Mouse (Mus musculus): Measurements from ENCODE around the gene Zim1. TPM values are rescaled to one million over a fixed set of nuclear protein-coding genes. Genes with fewer than 3 reads are reported as not detected.

Gene Zim1
- polyA plus RNA-seq, 1 experiment from 2014 or later, result 1.5 TPM

GRCm38 (mm10) chr7:6708451-6709180, 12.4 kb upstream of the Zim1 start:
- Histone ChIP-seq H3K4me1 (no peaks in the 10 kb centered on the region), H3K27ac (no peak overlapping the region), H3K4me2 (replicated peaks) (no peak overlapping the region), H3K27me3 (replicated peaks) (no peaks in the 10 kb centered on the region), H3K36me3 (peaks cover 63% of the 10 kb centered on the region), H3K4me3 (no peak overlapping the region), H3K9me3 (peaks cover 9% of the 10 kb centered on the region; the same call in 1 of the 2 replicates), H3K9ac (no peak overlapping the region)
- no peak for ATAC-seq (ENCODE audit: low FRiP score, low read depth)
- WGBS, result 91% methylated on average over 17 of the region's 17 CpGs

DNA sequence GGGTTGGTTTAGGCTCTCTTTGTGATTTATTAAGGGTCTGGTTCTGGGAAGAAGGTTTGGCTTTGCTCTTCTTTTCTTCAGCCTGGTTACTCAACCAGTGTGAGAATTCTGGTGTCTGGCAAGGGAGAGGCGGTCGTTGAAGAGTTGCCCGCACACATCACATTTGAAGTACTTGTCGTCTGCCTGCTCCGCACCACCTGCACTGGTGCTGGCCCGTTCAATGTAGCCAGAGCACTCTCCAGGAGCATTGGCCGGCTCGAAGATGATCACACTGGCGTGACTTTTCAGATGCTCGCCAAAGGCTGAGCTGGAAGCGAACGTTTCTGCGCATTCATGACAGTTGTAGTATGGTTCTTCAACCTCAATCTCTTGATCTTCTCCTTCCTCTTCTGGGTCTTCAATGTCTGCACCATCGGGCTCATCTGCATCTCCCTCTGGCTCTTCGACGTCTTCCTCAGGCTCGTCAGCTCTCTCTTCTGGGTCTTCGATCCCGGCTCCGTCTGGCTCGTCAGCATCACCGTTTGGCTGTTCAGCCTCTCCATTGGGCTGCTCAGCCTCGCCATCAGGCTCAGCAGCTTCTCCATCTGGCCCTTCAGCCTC, 11.3 kb upstream of the Zim1 start:
- Histone ChIP-seq H3K4me3 (no peak overlapping the region), H3K36me3 (peaks cover 57% of the 10 kb centered on the region), H3K9ac (no peak overlapping the region), H3K4me2 (replicated peaks) (no peak overlapping the region), H3K4me1 (no peaks in the 10 kb centered on the region), H3K9me3 (peaks cover 9% of the 10 kb centered on the region; the same call in 1 of the 2 replicates), H3K27ac (no peak overlapping the region), H3K27me3 (replicated peaks) (no peaks in the 10 kb centered on the region)
- no peak for ATAC-seq (ENCODE audit: low FRiP score, low read depth)
- 94% methylated on average over 23 of the region's 23 CpGs for WGBS

GRCm38 (mm10) chr7:6699230-6699629, 3.0 kb upstream of the Zim1 start:
- WGBS, result 86% methylated on average over 3 of the region's 3 CpGs
- no peaks in the 10 kb centered on the region for H3K9me3 ChIP-seq
- H3K27ac ChIP-seq, result no peak overlapping the region
- H3K9ac ChIP-seq, result no peak overlapping the region
- H3K4me2 ChIP-seq (replicated peaks), result no peak overlapping the region
- ATAC-seq (ENCODE audit: low FRiP score, low read depth), result no peak
- H3K36me3 ChIP-seq, result no peaks in the 10 kb centered on the region
- H3K4me1 ChIP-seq, result no peaks in the 10 kb centered on the region
- H3K27me3 ChIP-seq (replicated peaks), result no peaks in the 10 kb centered on the region
- no peak overlapping the region for H3K4me3 ChIP-seq

- no peaks in the 10 kb centered on the region for H3K36me3 ChIP-seq
- H3K9me3 ChIP-seq, result no peaks in the 10 kb centered on the region
- no peak overlapping the region for H3K4me3 ChIP-seq
- H3K4me1 ChIP-seq, result no peaks in the 10 kb centered on the region
- ATAC-seq (ENCODE audit: low FRiP score, low read depth), result no peak
- 91% methylated on average over 6 of the region's 6 CpGs for WGBS
- H3K27me3 ChIP-seq (replicated peaks), result no peaks in the 10 kb centered on the region
- H3K4me2 ChIP-seq (replicated peaks), result no peak overlapping the region
- no peak overlapping the region for H3K9ac ChIP-seq
- no peak overlapping the region for H3K27ac ChIP-seq
Measured at GRCm38 (mm10) chr7:6685511-6685910, 10.7 kb downstream of the Zim1 start.

DNA sequence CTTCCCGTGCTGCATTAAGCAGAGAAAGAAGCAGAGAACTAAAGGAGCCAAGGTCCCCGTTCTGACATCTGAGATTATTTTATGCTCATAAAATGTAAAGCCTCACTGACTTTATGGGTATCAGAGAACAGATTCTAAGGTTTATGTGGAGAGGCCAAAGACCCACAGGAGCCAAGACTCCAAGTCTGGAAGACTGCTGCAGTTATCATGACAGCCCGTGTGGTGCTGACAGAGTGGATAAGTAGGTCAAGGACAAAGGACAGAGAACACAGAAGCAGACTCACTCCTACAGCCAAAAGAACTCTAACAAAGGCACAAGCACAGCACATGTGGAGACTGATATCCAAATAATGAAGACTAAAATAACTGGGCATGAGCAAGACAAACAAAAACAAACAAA, 29.5 kb downstream of the Zim1 start:
- no peak overlapping the region for H3K4me3 ChIP-seq
- H3K9me3 ChIP-seq, result no peaks in the 10 kb centered on the region
- no peak overlapping the region for H3K27ac ChIP-seq
- no peaks in the 10 kb centered on the region for H3K4me1 ChIP-seq
- no peaks in the 10 kb centered on the region for H3K27me3 ChIP-seq (replicated peaks)
- no peaks in the 10 kb centered on the region for H3K36me3 ChIP-seq
- no peak overlapping the region for H3K4me2 ChIP-seq (replicated peaks)
- WGBS, result 81% methylated on average over 3 of the region's 3 CpGs
- no peak overlapping the region for H3K9ac ChIP-seq
- no peak for ATAC-seq (ENCODE audit: low FRiP score, low read depth)

GRCm38 (mm10) chr7:6663430-6663829, 32.8 kb downstream of the Zim1 start:
- H3K4me3 ChIP-seq, result no peak overlapping the region

GRCm38 (mm10) chr7:6659605-6660004, 36.6 kb downstream of the Zim1 start:
- Histone ChIP-seq H3K36me3 (no peaks in the 10 kb centered on the region), H3K27ac (no peak overlapping the region), H3K27me3 (replicated peaks) (no peaks in the 10 kb centered on the region), H3K4me2 (replicated peaks) (no peak overlapping the region), H3K4me1 (no peaks in the 10 kb centered on the region), H3K9me3 (no peaks in the 10 kb centered on the region), H3K4me3 (no peak overlapping the region), H3K9ac (no peak overlapping the region)
- WGBS, result 34% methylated on average over 2 of the region's 2 CpGs
- no peak for ATAC-seq (ENCODE audit: low FRiP score, low read depth)

More at GRCm38 (mm10) chr7:6663430-6663829, 32.8 kb downstream of the Zim1 start:
- no peaks in the 10 kb centered on the region for H3K27me3 ChIP-seq (replicated peaks)
- no peak for ATAC-seq (ENCODE audit: low FRiP score, low read depth)
- no peak overlapping the region for H3K27ac ChIP-seq
- no peaks in the 10 kb centered on the region for H3K9me3 ChIP-seq
- H3K36me3 ChIP-seq, result no peaks in the 10 kb centered on the region
- H3K4me1 ChIP-seq, result no peaks in the 10 kb centered on the region
- no peak overlapping the region for H3K4me2 ChIP-seq (replicated peaks)
- 80% methylated on average over 7 of the region's 7 CpGs for WGBS
- H3K9ac ChIP-seq, result no peak overlapping the region

- Histone ChIP-seq H3K9ac (no peak overlapping the region), H3K27ac (no peak overlapping the region), H3K36me3 (no peaks in the 10 kb centered on the region), H3K4me3 (no peak overlapping the region), H3K4me1 (no peaks in the 10 kb centered on the region), H3K4me2 (replicated peaks) (no peak overlapping the region), H3K27me3 (replicated peaks) (no peaks in the 10 kb centered on the region), H3K9me3 (no peaks in the 10 kb centered on the region)
- WGBS, result 93% methylated on average over 7 of the region's 7 CpGs
- no peak for ATAC-seq (ENCODE audit: low FRiP score, low read depth)
Measured at GRCm38 (mm10) chr7:6658606-6659005, 37.6 kb downstream of the Zim1 start.

DNA sequence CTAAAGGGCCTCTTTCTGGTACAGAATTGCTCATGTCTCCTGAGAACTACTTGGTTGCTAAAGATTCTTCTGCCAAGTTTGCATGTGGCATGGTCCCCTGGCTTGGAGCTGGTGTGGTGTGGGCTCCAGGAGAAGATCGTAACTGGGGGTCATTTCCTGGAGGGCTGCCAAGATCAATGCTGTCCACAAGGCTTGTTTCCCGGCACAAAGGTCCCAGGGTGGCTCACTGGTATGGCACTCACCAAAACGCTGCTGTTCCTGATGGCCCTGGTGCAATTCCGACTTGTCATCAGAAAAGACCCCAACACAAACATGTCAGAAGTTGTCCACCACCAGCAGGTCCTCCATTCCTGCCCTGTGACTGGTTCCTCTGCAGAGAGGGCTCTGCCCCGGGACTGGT, 44.1 kb downstream of the Zim1 start:
- Histone ChIP-seq H3K9ac (no peak overlapping the region), H3K4me3 (no peak overlapping the region), H3K9me3 (no peaks in the 10 kb centered on the region), H3K36me3 (no peaks in the 10 kb centered on the region), H3K27me3 (replicated peaks) (no peaks in the 10 kb centered on the region), H3K4me2 (replicated peaks) (no peak overlapping the region), H3K4me1 (no peaks in the 10 kb centered on the region), H3K27ac (no peak overlapping the region)
- no peak for ATAC-seq (ENCODE audit: low FRiP score, low read depth)
- WGBS, result 80% methylated on average over 5 of the region's 5 CpGs

DNA sequence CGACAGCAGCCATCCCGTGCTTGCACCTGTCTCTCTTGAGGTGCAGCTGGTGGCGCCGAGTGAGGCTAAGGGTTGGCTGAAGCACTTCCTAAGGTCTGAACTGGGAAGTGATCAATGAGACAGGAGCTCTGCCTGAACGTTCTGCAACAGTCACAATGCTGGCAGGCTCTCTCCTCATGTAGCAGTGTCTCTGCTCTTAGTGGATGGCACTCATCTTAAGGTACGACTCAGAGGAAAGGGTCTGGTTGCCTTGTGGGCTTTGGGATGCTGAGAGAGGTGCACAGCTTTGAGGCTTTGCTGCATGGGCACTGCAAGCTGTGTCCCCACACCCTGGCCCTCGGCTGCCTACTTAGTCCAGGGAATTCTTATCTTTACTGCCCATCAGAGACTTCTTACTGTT, 45.0 kb downstream of the Zim1 start:
- Histone ChIP-seq H3K4me3 (no peak overlapping the region), H3K27ac (no peak overlapping the region), H3K9me3 (no peaks in the 10 kb centered on the region), H3K4me1 (no peaks in the 10 kb centered on the region), H3K27me3 (replicated peaks) (no peaks in the 10 kb centered on the region), H3K36me3 (no peaks in the 10 kb centered on the region), H3K4me2 (replicated peaks) (no peak overlapping the region), H3K9ac (no peak overlapping the region)
- 76% methylated on average over 7 of the region's 7 CpGs for whole genome bisulfite sequencing
- ATAC-seq (ENCODE audit: low FRiP score, low read depth), result no peak

DNA sequence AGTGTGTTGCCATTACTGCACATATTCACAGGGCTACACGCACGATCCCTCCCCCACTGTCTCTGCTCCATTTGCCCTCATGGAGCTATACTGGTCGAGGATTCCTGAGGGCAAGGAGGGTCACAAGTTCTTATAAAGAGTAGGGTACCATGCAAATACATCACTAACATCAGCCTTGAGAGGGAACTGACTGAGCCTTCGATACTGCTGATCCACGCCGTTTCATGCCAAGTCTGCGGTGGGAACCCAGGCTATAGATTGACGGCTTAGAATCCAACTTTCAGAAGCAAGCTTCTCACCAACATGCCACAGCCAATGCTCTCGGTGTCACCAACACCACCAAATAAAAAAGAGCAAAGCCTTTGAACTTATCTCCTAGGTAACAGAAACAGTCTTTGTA, 45.7 kb downstream of the Zim1 start:
- WGBS, result 92% methylated on average over 9 of the region's 9 CpGs
- no peaks in the 10 kb centered on the region for H3K4me1 ChIP-seq

DNA sequence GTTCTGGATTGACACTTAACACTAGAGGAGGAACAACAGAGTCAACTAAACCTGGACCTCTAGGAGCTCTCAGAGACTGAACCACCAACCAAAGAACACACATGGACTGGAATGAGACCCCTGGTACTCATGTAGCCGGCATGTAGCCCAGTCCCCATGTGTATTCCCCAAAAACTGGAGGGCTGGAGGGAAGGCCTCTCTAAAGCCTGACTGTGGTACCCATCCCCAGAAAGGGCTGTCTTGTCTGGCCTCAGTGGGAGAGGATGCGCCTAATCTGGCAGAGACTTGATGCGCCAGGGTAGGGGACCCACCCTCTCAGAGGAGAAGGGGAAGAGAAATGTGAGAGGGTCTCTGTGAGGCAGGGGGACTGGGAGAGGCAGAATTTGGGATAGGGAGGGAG, 50.4 kb downstream of the Zim1 start:
- no peak for ATAC-seq (ENCODE audit: low FRiP score, low read depth)
- no peaks in the 10 kb centered on the region for H3K27me3 ChIP-seq (replicated peaks)
- 90% methylated on average over 3 of the region's 3 CpGs for WGBS
- H3K4me3 ChIP-seq, result no peak overlapping the region
- H3K9ac ChIP-seq, result no peak overlapping the region
- H3K36me3 ChIP-seq, result no peaks in the 10 kb centered on the region
- H3K9me3 ChIP-seq, result no peaks in the 10 kb centered on the region
- H3K27ac ChIP-seq, result no peak overlapping the region
- no peaks in the 10 kb centered on the region for H3K4me1 ChIP-seq
- H3K4me2 ChIP-seq (replicated peaks), result no peak overlapping the region

More for the DNA sequence above, 45.7 kb downstream of the Zim1 start:
- H3K4me2 ChIP-seq (replicated peaks), result no peak overlapping the region
- H3K4me3 ChIP-seq, result no peak overlapping the region
- H3K9me3 ChIP-seq, result no peaks in the 10 kb centered on the region
- H3K27me3 ChIP-seq (replicated peaks), result no peaks in the 10 kb centered on the region
- no peak overlapping the region for H3K27ac ChIP-seq
- no peak for ATAC-seq (ENCODE audit: low FRiP score, low read depth)
- no peaks in the 10 kb centered on the region for H3K36me3 ChIP-seq
- H3K9ac ChIP-seq, result no peak overlapping the region

DNA sequence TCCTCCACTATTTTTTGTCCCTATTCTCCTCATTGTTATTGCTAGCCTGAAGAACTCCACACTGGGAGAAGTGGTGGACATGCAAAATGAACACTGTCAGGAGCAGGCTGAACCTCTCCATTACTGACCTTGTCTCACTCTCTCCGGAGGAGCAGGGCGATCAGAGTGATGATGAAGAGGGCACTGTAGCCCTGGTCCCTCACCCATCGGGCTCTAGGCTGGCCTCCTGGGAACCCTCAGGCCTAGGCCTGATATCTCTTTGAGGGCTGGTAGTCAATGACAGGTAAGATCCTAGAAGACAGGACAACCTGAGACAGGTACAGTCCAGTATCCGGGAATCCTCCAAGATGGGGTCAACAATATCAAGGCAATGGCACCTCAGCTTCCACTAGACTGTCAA, 58.2 kb downstream of the Zim1 start:
- H3K9me3 ChIP-seq, result peaks cover 23% of the 10 kb centered on the region
- WGBS, result 93% methylated on average over 4 of the region's 4 CpGs

More for the DNA sequence above, 58.2 kb downstream of the Zim1 start:
- no peak for ATAC-seq (ENCODE audit: low FRiP score, low read depth)
- H3K4me1 ChIP-seq, result no peaks in the 10 kb centered on the region
- H3K4me3 ChIP-seq, result no peak overlapping the region
- H3K4me2 ChIP-seq (replicated peaks), result no peak overlapping the region
- H3K27ac ChIP-seq, result no peak overlapping the region
- H3K36me3 ChIP-seq, result no peaks in the 10 kb centered on the region
- no peaks in the 10 kb centered on the region for H3K27me3 ChIP-seq (replicated peaks)
- H3K9ac ChIP-seq, result no peak overlapping the region
